32 mouse cellular contexts compared by ENCODE assay signal in the genomic region with DNA sequence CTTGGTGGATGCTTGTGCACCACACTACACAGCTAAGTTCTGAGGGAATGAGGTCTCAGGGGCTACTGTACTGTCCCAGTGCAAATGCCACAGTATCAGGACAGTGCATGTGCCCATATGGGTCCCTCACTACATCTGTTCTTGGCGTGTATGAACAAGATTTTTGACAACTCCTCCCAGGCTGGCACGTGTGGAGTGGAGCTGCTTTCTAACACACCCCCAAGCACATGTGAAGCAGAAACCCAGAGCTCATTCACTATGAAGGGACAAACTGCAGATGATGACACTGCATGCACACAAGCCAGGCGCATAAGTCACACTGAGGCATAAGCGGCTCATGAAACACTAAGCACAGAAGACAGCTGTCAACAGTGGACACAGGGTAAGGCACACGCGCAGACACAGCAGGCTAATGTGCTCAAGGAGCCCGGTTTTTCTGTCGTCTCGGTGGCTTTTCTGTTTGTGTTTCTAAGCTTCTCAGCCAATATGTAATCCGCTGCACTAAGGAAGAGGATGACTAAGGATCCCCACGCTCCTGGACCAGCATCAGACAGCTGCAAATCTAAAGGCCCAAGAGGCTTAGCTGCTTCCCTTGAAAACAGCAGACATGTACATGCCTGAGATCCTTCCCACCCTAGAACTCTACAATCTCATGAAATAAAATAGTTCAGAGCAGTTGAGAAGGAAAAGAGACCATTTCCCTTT. TPM values are rescaled to one million over a fixed set of nuclear protein-coding genes. Genes with fewer than 3 reads are reported as not detected.
DNase-seq lines count a peak whose midpoint lies in the region; ATAC-seq and TF ChIP-seq lines count a peak whose summit lies in the region.
"Had no signal": no experiment of that assay in that cellular context is flagged by ENCODE, and none has a peak within 500 bp of the region (broad histone marks: within the 10 kb centered on the region; RNA-seq: fewer than 3 reads in every experiment).

No protein-coding gene starts in this region.

- no peak overlapping the region for H3K9ac ChIP-seq in forebrain, postnatal 0 days
- no peak overlapping the region for H3K9ac ChIP-seq in limb, embryonic 15.5 days
- H3K9ac ChIP-seq: embryonic facial prominence, embryonic 13.5 days; heart, embryonic 12.5 days; hindbrain, embryonic 13.5 days; limb, embryonic 13.5 days; liver, embryonic 12.5 days; liver, postnatal 0 days; neural tube, embryonic 15.5 days had no signal

- H3K27ac ChIP-seq in forebrain, postnatal 0 days (ENCODE audit: low read depth, low read length), result no peak overlapping the region
- no peak overlapping the region for H3K27ac ChIP-seq in forebrain, embryonic 10.5 days
- peak overlapping the region; percentile 1; the same call in 1 of the 2 replicates for H3K27ac ChIP-seq in limb, embryonic 15.5 days
- H3K27ac ChIP-seq in limb, embryonic 10.5 days, result no peak overlapping the region
- H3K27ac ChIP-seq: embryonic facial prominence, embryonic 13.5 days; hindbrain, embryonic 13.5 days; limb, embryonic 13.5 days; liver, embryonic 12.5 days; neural tube, embryonic 15.5 days; stomach, postnatal 0 days had no signal

- no peak overlapping the region for H3K4me3 ChIP-seq in forebrain, postnatal 0 days (ENCODE audit: low read depth, low read length)
- H3K4me3 ChIP-seq in forebrain, embryonic 10.5 days, result no peak overlapping the region
- no peak overlapping the region for H3K4me3 ChIP-seq in limb, embryonic 15.5 days
- no peak overlapping the region for H3K4me3 ChIP-seq in limb, embryonic 10.5 days
- no peak overlapping the region for H3K4me3 ChIP-seq in myocyte
- H3K4me3 ChIP-seq: embryonic facial prominence, embryonic 13.5 days; heart, embryonic 12.5 days; hindbrain, embryonic 13.5 days; limb, embryonic 13.5 days; liver, embryonic 12.5 days; neural tube, embryonic 15.5 days had no signal

- H3K9me3 ChIP-seq in forebrain, postnatal 0 days (ENCODE audit: low read length), result no peaks in the 10 kb centered on the region
- H3K9me3 ChIP-seq in forebrain, embryonic 10.5 days, result no peaks in the 10 kb centered on the region
- no peaks in the 10 kb centered on the region for H3K9me3 ChIP-seq in limb, embryonic 15.5 days
- no peaks in the 10 kb centered on the region for H3K9me3 ChIP-seq in limb, embryonic 10.5 days (replicated peaks)
- H3K9me3 ChIP-seq: embryonic facial prominence, embryonic 13.5 days; G1E; heart, embryonic 12.5 days; hindbrain, embryonic 13.5 days; limb, embryonic 13.5 days; liver, embryonic 12.5 days; neural tube, embryonic 15.5 days had no signal

- ATAC-seq in forebrain, postnatal 0 days, result peak; percentile 40
- no peak for ATAC-seq in limb, embryonic 15.5 days (ENCODE audit: insufficient number of reproducible peaks, low FRiP score, low TSS enrichment, low read depth)
- ATAC-seq: intestine, embryonic 16.5 days; liver, embryonic 12.5 days; liver, postnatal 0 days had no signal

- WGBS in forebrain, postnatal 0 days, result 76% methylated on average over 11 of the region's 11 CpGs
- 90% methylated on average over 11 of the region's 11 CpGs for WGBS in forebrain, embryonic 10.5 days
- 74% methylated on average over 11 of the region's 11 CpGs for WGBS in limb, embryonic 15.5 days
- 95% methylated on average over 11 of the region's 11 CpGs for WGBS in limb, embryonic 10.5 days

- DNase-seq in forebrain, postnatal 0 days, result no peak
- DNase-seq in forebrain, embryonic 10.5 days (ENCODE audit: extremely low spot score, low spot score), result no peak
- DNase-seq in limb, embryonic 10.5 days (ENCODE audit: low spot score), result no peak
- DNase-seq in brain, adult 2 months (ENCODE audit: low read depth, low spot score), result peak; percentile 63
- DNase-seq in kidney, adult 8-10 months, result no peak
- DNase-seq: cerebellum, adult 11-12 months; cerebellum, adult 9-11 months; embryo, embryonic 11 days; gastrocnemius, postnatal 25 days; heart, adult 18-20 months; heart, postnatal 4 days; kidney, adult 9 months; kidney, postnatal 14 days; layer of hippocampus, adult 9-11 months; liver, postnatal 0 days; lung, postnatal 36 days; midbrain, embryonic 14.5 days; retina, postnatal 1 day; spleen, adult 18-20 months; thymus, adult 18-20 months; thymus, postnatal 25 days had no signal

- H3K79me2 ChIP-seq in myocyte (ENCODE audit: control insufficient read depth, insufficient read depth), result no peaks in the 10 kb centered on the region

- no peak overlapping the region for H3ac ChIP-seq in myocyte (ENCODE audit: control insufficient read depth, insufficient read length)

- TF ChIP-seq CTCF in forebrain, postnatal 0 days (IDR thresholded peaks at IDR 0.05; ENCODE audit: low read depth), result no peak

- H3K4me2 ChIP-seq in forebrain, postnatal 0 days (ENCODE audit: low read depth), result no peak overlapping the region
- H3K4me2 ChIP-seq in limb, embryonic 15.5 days, result no peak overlapping the region
- peak overlapping the region; percentile 46 for H3K4me2 ChIP-seq in myocyte (ENCODE audit: low read depth)
- H3K4me2 ChIP-seq: embryonic facial prominence, embryonic 13.5 days; heart, embryonic 12.5 days; hindbrain, embryonic 13.5 days; limb, embryonic 13.5 days; liver, embryonic 12.5 days; neural tube, embryonic 15.5 days had no signal

- peaks cover 17% of the 10 kb centered on the region for H3K36me3 ChIP-seq in forebrain, postnatal 0 days (ENCODE audit: insufficient read depth)
- peaks cover 46% of the 10 kb centered on the region for H3K36me3 ChIP-seq in forebrain, embryonic 10.5 days (replicated peaks)
- H3K36me3 ChIP-seq in limb, embryonic 15.5 days, result peaks cover 12% of the 10 kb centered on the region
- peaks cover 40% of the 10 kb centered on the region for H3K36me3 ChIP-seq in limb, embryonic 10.5 days
- H3K36me3 ChIP-seq in myocyte (ENCODE audit: control insufficient read depth, insufficient read depth), result peaks cover 7% of the 10 kb centered on the region

- H3K4me1 ChIP-seq in forebrain, postnatal 0 days (ENCODE audit: insufficient read depth), result no peaks in the 10 kb centered on the region
- no peaks in the 10 kb centered on the region for H3K4me1 ChIP-seq in forebrain, embryonic 10.5 days
- H3K4me1 ChIP-seq in limb, embryonic 15.5 days, result peaks cover 24% of the 10 kb centered on the region
- H3K4me1 ChIP-seq in limb, embryonic 10.5 days, result no peaks in the 10 kb centered on the region
- H3K4me1 ChIP-seq: hindbrain, embryonic 13.5 days; neural tube, embryonic 15.5 days had no signal

- TF ChIP-seq POLR2A in myocyte (IDR thresholded peaks at IDR 0.05; ENCODE audit: insufficient read length, low read depth), result no peak

- H3K27me3 ChIP-seq in forebrain, postnatal 0 days (ENCODE audit: insufficient read depth, low read length), result no peaks in the 10 kb centered on the region
- no peaks in the 10 kb centered on the region for H3K27me3 ChIP-seq in forebrain, embryonic 10.5 days (ENCODE audit: poor library complexity, severe bottlenecking)
- no peaks in the 10 kb centered on the region for H3K27me3 ChIP-seq in limb, embryonic 15.5 days
- no peaks in the 10 kb centered on the region for H3K27me3 ChIP-seq in limb, embryonic 10.5 days (ENCODE audit: low read depth, poor library complexity, severe bottlenecking)
- no peaks in the 10 kb centered on the region for H3K27me3 ChIP-seq in myocyte (ENCODE audit: control insufficient read depth, insufficient read depth, insufficient read length)
- H3K27me3 ChIP-seq: embryonic facial prominence, embryonic 13.5 days; heart, embryonic 12.5 days; hindbrain, embryonic 13.5 days; limb, embryonic 13.5 days; liver, embryonic 12.5 days; neural tube, embryonic 15.5 days had no signal

TF ChIP-seq in myocyte, 11 proteins besides CTCF, POLR2A, EP300 and RAD21:
- TF ChIP-seq MYOG (IDR thresholded peaks at IDR 0.05; ENCODE audit: control insufficient read depth in 1 of 3, insufficient read depth in 1 of 3, insufficient read length in 2 of 3, low read depth in 2 of 3) (peak in 1 of 3 experiments; percentile 38), MYOD1 (IDR thresholded peaks at IDR 0.05; ENCODE audit: control insufficient read depth in 1 of 3, insufficient read length in 2 of 3, low read depth in 2 of 3) (peak in 1 of 3 experiments; percentile 11), POLR2AphosphoS2 (IDR thresholded peaks at IDR 0.05; ENCODE audit: insufficient read length, low read depth) (no peak)

RNA-seq across cellular contexts. Expression of a gene that starts 41.9 kb away (rescaled TPM):
- 28.9 and 35.3 TPM in 2 replicates for total RNA-seq in forebrain, postnatal 0 days (2014; rRNA removed)
- 27.4 and 35.1 TPM in 2 replicates for polyA plus RNA-seq in forebrain, postnatal 0 days (2015; fragmentation: Nextera tagmentation; extraction: Ambion mirVana)
- polyA plus RNA-seq in forebrain, embryonic 10.5 days (2016; fragmentation: Nextera tagmentation; extraction: Ambion mirVana), result 49.4 and 49.5 TPM in 2 replicates
- polyA plus RNA-seq in limb, embryonic 15.5 days (2015; fragmentation: Nextera tagmentation; extraction: Ambion mirVana), result 38.8 and 41.6 TPM in 2 replicates
- polyA plus RNA-seq in limb, embryonic 10.5 days (2016; fragmentation: Nextera tagmentation; extraction: Ambion mirVana), result 47.8 and 49.9 TPM in 2 replicates
- polyA plus RNA-seq in myocyte (2012; fragmentation: generic; extraction: Trizol), result 19.6 TPM
